Mouse (Mus musculus) embryonic facial prominence, embryonic 15.5 days (tissue): ENCODE measurements around the gene Kcnn3. TPM values are rescaled to one million over a fixed set of nuclear protein-coding genes. Genes with fewer than 3 reads are reported as not detected.

Source experiments
- ATAC-seq: fragments of 200-750 bp; cut with Nextera tagmentation; 2 replicates; pipeline ENCODE4 v1.8.0; 2017; ENCODE audit warnings: low read depth, moderate TSS enrichment; ENCODE audit not compliant: insufficient number of reproducible peaks, low FRiP score, low TSS enrichment
- H3K27ac ChIP-seq: fragments of 300-500 bp; sonication (generic); replicated peaks from 2 replicates; pipeline ENCODE4 v1.5.1; 2015; ENCODE audit warnings: mild to moderate bottlenecking, inconsistent platforms
- H3K27me3 ChIP-seq: fragments of 300-500 bp; sonication (generic); 2 replicates; pipeline ENCODE4 v1.6.1; 2015; ENCODE audit warnings: inconsistent platforms
- H3K36me3 ChIP-seq: fragments of 300-500 bp; sonication (generic); 2 replicates; pipeline ENCODE4 v1.6.1; 2015; ENCODE audit warnings: mild to moderate bottlenecking, inconsistent platforms
- H3K4me1 ChIP-seq: fragments of 300-500 bp; sonication (generic); 2 replicates; pipeline ENCODE4 v1.6.1; 2015; ENCODE audit warnings: inconsistent platforms
- H3K4me2 ChIP-seq: fragments of 300-500 bp; sonication (generic); replicated peaks from 2 replicates; pipeline ENCODE4 v1.6.1; 2015; ENCODE audit warnings: mild to moderate bottlenecking, inconsistent platforms
- H3K4me3 ChIP-seq: fragments of 300-500 bp; sonication (generic); replicated peaks from 2 replicates; pipeline ENCODE4 v1.5.1; 2015; ENCODE audit warnings: mild to moderate bottlenecking, inconsistent platforms
- H3K9ac ChIP-seq: fragments of 300-500 bp; sonication (generic); 2 replicates; pipeline ENCODE4 v1.6.1; 2015; ENCODE audit warnings: inconsistent platforms
- H3K9me3 ChIP-seq: fragments of 300-500 bp; sonication (generic); replicated peaks from 2 replicates; pipeline ENCODE4 v1.6.1; 2016; ENCODE audit warnings: inconsistent platforms
- WGBS: fragments of 180-500 bp; shearing (Covaris S2); methylation state at CpG from one replicate; pipeline ENCODE4 v1.1.7; 2015; 5-methylcytosine and 5-hydroxymethylcytosine counted together
- polyA plus RNA-seq: library from polyadenylated mRNA; unstranded; fragments of >200 nt; fragmentation: Nextera tagmentation; extraction: Ambion mirVana; gene quantifications from 2 replicates; pipeline ENCODE4 v1.2.1, GENCODE M21; 2015

The Kcnn3 gene
- polyA plus RNA-seq, 1 experiment from 2014 or later: 2.7 TPM

DNA sequence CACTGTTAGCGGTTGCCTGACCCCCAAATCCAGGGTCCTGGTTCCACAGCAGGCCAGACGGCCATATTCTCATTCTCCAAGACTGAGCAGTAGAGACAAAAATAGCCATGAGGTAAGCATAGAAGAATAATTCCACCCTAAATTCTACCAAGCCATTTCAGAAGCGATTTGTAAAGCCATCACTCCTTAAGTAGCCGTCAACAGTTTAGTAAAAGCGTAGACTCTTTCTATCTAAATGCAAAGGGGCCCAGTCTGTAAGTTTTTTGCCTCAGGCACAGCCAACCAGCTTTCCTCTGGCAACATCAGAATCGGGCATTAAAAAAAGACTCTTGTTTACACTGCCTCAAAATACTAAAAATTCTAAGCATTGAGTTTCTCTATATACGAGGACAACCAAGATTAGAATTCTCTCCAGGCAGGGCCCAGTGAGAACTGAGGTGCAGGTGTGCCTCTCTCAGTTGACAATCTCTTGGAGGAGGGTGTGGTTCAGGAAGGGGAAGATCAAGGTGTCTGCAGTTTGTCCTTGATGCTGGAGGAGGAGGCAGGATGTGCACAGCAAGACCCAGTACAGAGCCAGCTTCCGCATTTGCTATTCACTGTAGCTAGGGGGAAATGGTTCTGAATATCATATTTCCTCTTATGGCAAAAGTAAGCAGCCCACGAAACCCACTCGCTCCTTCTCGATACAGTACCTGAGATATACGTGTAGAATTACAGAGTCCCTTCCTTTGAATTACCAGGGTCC lies 152.8 kb downstream of the Kcnn3 start:
- Histone ChIP-seq H3K4me3 (no peak overlapping the region), H3K27ac (no peak overlapping the region), H3K27me3 (no peaks in the 10 kb centered on the region), H3K36me3 (no peaks in the 10 kb centered on the region), H3K9me3 (no peaks in the 10 kb centered on the region), H3K4me2 (no peak overlapping the region), H3K4me1 (no peaks in the 10 kb centered on the region), H3K9ac (no peak overlapping the region)
- 68% methylated on average over 12 of the region's 12 CpGs for WGBS
- ATAC-seq: no peak

DNA sequence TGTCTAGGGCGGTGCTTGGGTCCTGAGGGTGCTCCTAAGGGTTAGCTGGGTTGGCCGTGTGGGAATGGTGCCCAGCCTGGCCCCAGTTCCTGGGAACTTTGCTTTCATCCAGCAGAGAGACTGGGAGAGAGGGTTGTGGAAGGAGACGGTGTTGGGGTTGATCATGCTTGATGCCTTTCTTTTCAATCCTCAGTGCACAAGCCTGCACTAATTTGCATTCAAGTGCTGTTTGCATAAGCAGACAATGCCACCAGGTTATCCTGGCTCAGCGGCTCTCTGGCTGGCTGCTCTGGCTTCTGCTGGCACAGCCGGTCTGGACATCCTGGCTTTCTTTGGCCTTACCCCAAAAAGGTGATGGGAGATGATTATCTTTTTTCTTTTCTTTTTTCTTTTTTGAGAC lies 157.7 kb downstream of the Kcnn3 start:
- no peaks in the 10 kb centered on the region for H3K4me1 ChIP-seq
- H3K9me3 ChIP-seq: no peaks in the 10 kb centered on the region
- H3K4me2 ChIP-seq: no peak overlapping the region
- H3K4me3 ChIP-seq: no peak overlapping the region
- H3K27ac ChIP-seq: no peak overlapping the region
- WGBS: 76% methylated on average over 5 of the region's 5 CpGs
- ATAC-seq: no peak
- H3K27me3 ChIP-seq: no peaks in the 10 kb centered on the region
- no peaks in the 10 kb centered on the region for H3K36me3 ChIP-seq
- no peak overlapping the region for H3K9ac ChIP-seq

DNA sequence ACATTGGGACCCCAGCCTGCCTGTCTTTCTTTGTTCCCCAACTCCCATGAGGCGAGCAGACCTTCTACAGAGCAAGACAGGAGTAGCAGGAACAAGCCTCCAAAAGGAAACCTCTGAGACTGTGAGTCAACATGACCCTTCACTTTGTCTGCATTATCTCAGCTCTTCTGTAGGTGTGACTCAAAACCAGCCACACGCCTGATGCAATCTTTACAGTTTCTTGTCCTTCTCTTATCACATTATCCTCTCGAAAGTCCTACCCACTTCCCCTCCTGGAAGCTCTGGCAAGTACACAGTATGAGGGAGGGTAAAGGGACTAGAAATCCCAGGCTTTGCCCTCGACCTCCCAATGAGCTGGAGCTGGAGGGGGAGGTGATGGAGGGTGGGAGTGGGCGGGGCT lies 166.1 kb downstream of the Kcnn3 start:
- no peak for ATAC-seq
- Histone ChIP-seq H3K36me3 (no peaks in the 10 kb centered on the region), H3K9ac (no peak overlapping the region), H3K9me3 (no peaks in the 10 kb centered on the region), H3K27ac (no peak overlapping the region), H3K4me2 (no peak overlapping the region), H3K4me3 (no peak overlapping the region), H3K27me3 (peaks cover 6% of the 10 kb centered on the region), H3K4me1 (no peaks in the 10 kb centered on the region)
- WGBS: 52% methylated on average over 5 of the region's 5 CpGs

DNA sequence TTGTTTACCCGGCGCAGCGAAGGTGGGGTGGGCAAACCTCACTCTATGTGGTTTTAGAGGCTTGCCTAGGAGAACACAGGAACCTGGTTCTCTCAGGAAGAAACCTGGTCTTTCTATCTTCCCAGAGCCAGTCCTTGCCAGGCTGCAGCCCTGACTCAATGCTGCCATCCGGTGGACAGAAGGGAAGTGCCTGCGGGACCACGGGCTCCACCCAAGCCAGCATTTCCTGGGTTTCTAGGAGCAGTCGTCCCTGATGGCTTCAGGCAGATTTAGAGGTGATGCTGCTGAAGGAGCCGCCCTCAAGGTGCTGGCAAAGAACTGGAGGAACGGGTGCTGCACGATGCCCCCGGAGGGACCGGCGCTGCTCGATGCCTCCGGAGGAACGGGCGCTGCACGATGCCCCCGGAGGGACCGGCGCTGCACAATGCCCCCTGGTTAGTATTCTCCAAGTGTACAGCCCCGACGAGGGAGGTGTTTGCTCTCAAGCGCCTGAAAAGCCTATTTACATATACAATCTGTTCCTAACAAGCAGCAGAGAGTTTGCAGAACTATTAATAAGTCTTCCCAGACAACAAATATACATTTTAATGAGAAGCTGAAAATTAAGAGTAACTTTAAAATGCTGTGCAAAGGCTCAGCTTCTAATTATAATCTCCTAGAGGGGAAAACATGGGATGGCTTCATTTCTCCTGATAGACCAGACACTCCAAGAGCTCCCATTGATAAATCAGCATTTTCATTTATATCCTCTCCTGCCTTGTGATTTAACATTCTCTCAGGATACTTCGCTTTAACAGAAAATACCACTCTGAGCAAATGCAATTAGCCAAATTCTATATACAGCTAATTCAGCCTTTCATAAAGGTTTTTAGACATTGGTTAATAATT lies 169.0 kb downstream of the Kcnn3 start:
- 5% methylated on average over 25 of the region's 25 CpGs for WGBS
- H3K4me3 ChIP-seq: peak overlapping the region; percentile 46
- no peaks in the 10 kb centered on the region for H3K36me3 ChIP-seq
- peaks cover 6% of the 10 kb centered on the region; the same call in 1 of the 2 replicates for H3K27me3 ChIP-seq
- H3K9ac ChIP-seq: peak overlapping the region; percentile 46
- 0 out of 2 replicates have a peak, but pooled peaks cover 4% of the 10 kb centered on the region for H3K9me3 ChIP-seq
- no peak overlapping the region for H3K27ac ChIP-seq
- no peaks in the 10 kb centered on the region for H3K4me1 ChIP-seq
- H3K4me2 ChIP-seq: peak overlapping the region; percentile 76
- ATAC-seq: peak; percentile 80

DNA sequence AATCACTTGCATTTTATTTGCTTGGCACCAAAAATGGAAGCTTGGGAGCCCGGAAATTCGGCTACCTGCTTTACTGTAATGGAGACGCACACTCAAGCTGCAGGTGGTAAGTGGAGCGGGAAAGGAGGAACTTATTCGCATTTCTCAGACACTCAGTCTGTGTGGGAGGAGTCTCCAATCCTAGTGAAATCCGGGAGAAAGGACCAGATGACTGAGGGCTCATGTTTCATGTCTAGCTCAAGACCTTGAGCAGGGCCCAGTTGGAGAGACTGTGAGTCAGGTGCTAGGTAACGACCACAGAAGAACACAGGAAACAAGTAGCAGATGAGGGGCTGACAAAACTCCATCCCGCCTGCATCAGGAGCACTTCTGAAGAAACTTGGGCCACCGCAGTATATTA lies 171.8 kb downstream of the Kcnn3 start:
- 48% methylated on average over 9 of the region's 9 CpGs for WGBS
- peaks cover 6% of the 10 kb centered on the region; the same call in 1 of the 2 replicates for H3K27me3 ChIP-seq
- no peak for ATAC-seq
- H3K9me3 ChIP-seq: 0 out of 2 replicates have a peak, but pooled peaks cover 4% of the 10 kb centered on the region
- no peak overlapping the region for H3K27ac ChIP-seq
- no peak overlapping the region for H3K4me3 ChIP-seq
- no peaks in the 10 kb centered on the region for H3K36me3 ChIP-seq
- H3K4me2 ChIP-seq: no peak overlapping the region
- no peaks in the 10 kb centered on the region for H3K4me1 ChIP-seq
- H3K9ac ChIP-seq: no peak overlapping the region

DNA sequence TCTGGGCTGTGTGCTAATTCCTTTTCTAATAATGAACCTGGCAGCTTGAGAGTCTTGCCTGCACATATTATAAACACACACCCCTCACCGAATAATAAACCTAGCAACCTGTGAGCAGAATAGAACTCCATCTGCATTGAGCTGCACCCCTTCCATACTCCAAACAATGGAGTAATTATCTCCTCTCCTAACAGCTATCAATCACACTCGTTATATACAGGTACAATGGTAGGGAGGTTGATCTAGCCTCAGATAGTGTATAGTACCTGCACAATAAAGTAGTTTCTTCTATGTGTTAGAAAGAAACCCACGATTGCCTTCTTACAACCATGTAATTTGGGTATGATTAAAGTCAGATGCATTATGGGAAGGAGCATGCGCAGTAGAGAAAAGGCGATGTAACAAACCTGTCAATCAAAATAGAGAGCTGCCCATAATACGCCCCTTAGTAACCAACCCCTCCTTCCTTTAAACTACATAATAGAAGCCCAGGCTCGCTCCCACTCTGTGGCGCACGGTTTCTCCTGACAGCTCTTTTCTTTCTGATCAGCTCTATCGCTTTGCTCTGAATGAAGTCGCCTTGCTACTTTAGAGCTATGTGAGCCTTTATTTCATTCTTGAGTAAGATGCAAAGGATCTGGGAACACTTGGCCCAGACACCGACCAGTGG lies 176.3 kb downstream of the Kcnn3 start:
- 74% methylated on average over 12 of the region's 12 CpGs for WGBS

DNA sequence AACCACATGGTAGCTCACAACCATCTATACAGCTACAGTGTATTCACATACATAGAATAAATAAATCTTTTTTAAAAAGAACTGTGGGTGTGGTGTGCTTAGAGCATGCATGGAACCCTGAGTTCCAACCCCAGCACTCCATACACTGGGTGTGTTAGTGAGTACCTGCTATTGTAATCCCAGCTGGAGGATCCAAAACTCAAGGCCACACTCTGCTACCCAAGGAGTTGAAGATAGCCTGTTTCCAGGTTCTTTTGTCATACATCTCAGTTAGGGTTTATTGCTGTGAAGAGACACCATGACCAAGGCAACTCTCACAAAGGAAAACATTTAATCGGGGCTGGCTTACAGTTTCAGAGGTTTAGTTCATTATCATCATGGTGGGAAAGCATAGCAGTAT lies 179.0 kb downstream of the Kcnn3 start:
- no peaks in the 10 kb centered on the region for H3K9me3 ChIP-seq
- no peak for ATAC-seq
- H3K9ac ChIP-seq: no peak overlapping the region
- H3K27me3 ChIP-seq: no peaks in the 10 kb centered on the region
- H3K36me3 ChIP-seq: no peaks in the 10 kb centered on the region
- peaks cover 3% of the 10 kb centered on the region; the same call in 1 of the 2 replicates for H3K4me1 ChIP-seq
- no peak overlapping the region for H3K4me3 ChIP-seq
- no peak overlapping the region for H3K27ac ChIP-seq
- 88% methylated on average over 1 of the region's 1 CpGs for WGBS
- no peak overlapping the region for H3K4me2 ChIP-seq

More for the DNA sequence above, 176.3 kb downstream of the Kcnn3 start:
- no peak overlapping the region for H3K9ac ChIP-seq
- H3K4me2 ChIP-seq: no peak overlapping the region
- 0 out of 2 replicates have a peak, but pooled peaks cover 4% of the 10 kb centered on the region for H3K9me3 ChIP-seq
- H3K27ac ChIP-seq: no peak overlapping the region
- H3K4me1 ChIP-seq: peaks cover 3% of the 10 kb centered on the region; the same call in 1 of the 2 replicates
- ATAC-seq: no peak
- H3K27me3 ChIP-seq: no peaks in the 10 kb centered on the region
- no peak overlapping the region for H3K4me3 ChIP-seq
- H3K36me3 ChIP-seq: no peaks in the 10 kb centered on the region

DNA sequence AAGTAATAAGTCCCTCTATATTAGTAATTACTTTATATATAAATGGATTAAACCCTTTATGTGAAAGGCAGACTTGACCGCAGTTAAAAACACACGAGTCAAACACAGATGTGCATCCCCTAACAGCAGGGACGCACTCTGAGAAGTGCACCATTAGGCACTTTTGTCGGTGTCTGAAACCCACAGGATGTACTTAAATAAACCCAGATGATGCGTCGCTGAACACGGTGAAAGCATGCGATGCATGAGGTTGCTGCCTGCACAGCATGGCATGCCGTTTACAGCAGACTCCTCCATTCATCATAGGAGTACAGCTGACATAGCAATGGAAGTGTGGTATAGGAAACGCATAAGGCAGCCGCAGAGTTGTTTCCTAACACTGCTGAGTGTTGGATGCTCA lies 180.5 kb downstream of the Kcnn3 start:
- H3K27me3 ChIP-seq: no peaks in the 10 kb centered on the region
- no peak overlapping the region for H3K9ac ChIP-seq
- no peak overlapping the region for H3K4me2 ChIP-seq
- peaks cover 3% of the 10 kb centered on the region; the same call in 1 of the 2 replicates for H3K4me1 ChIP-seq
- no peak overlapping the region for H3K4me3 ChIP-seq
- WGBS: 36% methylated on average over 11 of the region's 11 CpGs
- no peaks in the 10 kb centered on the region for H3K36me3 ChIP-seq
- H3K9me3 ChIP-seq: no peaks in the 10 kb centered on the region
- H3K27ac ChIP-seq: no peak overlapping the region
- ATAC-seq: no peak

DNA sequence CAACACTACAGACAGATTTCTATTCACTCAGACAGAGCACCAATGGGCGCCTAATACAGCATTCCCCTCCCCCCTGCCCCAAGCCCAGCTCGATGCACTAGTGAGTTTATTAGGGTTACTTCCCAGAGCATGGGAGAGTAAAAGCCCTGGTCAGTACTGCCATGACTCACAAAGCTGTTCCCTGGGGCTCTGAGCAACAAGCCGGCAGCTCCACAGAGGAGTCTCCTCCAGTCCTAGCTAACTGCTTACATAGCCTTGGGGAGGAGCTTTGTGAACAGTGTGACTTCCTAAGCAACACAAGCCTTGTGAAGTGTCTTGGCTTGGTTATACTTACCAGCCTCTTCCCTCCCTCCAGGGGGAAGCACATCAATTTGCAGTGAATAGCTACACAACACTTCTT lies 183.6 kb downstream of the Kcnn3 start:
- Histone ChIP-seq H3K36me3 (no peaks in the 10 kb centered on the region), H3K9ac (no peak overlapping the region), H3K4me3 (no peak overlapping the region), H3K4me2 (no peak overlapping the region), H3K27me3 (no peaks in the 10 kb centered on the region), H3K4me1 (peaks cover 3% of the 10 kb centered on the region; the same call in 1 of the 2 replicates), H3K27ac (no peak overlapping the region), H3K9me3 (no peaks in the 10 kb centered on the region)
- WGBS: 37% methylated on average over 3 of the region's 3 CpGs
- no peak for ATAC-seq

DNA sequence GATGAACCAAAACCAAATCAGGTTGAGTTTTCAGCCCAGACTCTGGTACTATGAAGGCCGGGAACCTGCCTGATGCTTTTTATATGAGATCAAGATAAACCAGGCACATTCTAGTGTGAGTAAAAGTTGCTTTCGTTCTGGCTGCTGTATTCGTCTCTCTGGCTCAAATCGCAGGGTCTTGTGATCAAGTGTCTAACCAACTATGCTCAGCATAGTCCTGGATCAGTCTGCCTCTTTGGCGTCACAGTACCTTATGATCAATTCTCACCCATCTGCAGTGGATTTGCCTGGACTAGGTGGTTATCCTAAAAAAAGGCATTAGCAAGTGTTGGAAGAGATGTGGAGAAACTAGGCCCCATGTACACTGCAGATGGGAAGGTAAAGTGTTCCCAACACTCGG lies 184.1 kb downstream of the Kcnn3 start:
- Histone ChIP-seq H3K9ac (no peak overlapping the region), H3K4me2 (no peak overlapping the region), H3K4me3 (no peak overlapping the region), H3K27ac (no peak overlapping the region), H3K27me3 (no peaks in the 10 kb centered on the region), H3K9me3 (no peaks in the 10 kb centered on the region), H3K36me3 (no peaks in the 10 kb centered on the region), H3K4me1 (peaks cover 3% of the 10 kb centered on the region; the same call in 1 of the 2 replicates)
- ATAC-seq: no peak
- WGBS: 63% methylated on average over 6 of the region's 6 CpGs
